Mouse (Mus musculus): ENCODE results near the gene Ankrd11.

The Ankrd11 gene

DNA sequence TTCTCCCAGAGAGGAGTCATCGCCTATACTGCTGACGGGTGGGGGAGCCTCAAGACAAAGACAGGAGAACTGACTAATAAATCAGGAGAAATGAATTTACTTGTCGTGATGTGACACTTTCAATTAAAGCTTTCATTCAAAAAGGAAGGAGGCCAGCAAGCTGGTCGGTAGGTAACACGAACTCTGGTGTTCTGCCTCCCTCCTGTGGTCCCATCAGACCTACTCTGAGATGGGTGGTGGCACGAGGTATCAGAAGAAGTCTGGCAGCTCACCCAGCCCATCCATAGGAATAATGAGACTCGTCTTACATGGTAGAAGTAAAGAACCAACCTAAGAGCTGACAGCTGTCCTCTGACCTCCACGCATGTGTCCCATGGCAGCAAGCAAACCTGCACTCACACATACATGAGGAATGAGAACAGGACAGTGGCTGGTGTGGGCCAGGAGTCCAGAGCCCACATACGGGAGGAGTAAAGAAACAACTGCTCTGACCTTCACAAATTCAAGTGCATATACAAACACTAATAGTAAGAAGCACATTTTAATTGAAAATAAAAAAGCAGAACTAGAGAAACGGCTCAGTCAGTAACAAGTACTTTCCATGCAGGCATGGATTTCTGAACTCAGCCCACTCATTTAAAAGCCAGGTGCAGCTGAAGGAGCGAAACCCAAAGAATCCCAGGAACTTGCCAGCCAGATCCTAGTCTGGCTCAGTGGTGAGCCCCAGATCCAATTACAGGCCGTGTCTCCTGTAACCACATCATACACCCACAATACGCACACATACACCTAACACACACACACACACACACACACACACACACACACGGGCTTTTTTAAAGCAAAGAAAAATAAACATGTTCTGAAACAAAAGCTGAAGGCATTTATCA, 37.8 kb downstream of the Ankrd11 start:
- no peak for DNase-seq

DNA sequence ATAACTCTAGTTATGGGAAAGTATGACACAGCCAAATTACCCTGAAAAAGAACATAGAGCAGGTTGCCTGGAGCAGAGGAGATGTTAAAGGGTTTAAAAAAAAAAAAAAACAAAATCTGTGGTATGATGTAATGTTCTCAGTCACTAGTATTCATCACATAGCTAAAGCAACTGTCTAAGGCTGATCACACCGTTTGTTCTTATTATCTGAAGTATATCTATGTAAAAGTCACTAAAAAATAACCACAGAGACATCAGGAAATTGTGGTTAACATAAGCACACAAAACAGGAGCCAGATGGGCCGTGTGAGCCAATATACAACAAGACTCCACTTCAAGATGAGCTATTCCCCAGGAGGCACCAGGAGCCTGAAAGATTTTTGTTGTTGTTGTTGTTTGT, 41.8 kb downstream of the Ankrd11 start:
- DNase-seq, result no peak

DNA sequence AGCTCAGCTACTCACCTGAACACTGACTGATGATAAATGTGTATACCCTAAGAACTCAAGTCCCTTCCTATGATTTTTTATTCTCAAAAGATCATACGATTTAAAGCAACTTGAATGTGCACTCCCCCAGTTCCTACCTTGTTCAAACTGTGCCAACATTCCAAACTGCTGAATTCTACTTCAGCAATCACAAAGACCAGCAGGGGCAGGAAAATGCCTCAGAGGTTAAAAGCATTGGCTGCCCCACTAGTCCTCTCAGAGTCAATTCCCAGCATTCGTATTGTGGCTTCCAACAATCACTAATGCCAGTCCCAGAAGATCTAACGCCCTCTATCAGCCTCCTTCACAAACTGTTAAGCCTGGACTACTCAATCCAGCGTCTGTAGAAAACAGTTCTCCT, 44.1 kb downstream of the Ankrd11 start:
- DNase-seq, result no peak

DNA sequence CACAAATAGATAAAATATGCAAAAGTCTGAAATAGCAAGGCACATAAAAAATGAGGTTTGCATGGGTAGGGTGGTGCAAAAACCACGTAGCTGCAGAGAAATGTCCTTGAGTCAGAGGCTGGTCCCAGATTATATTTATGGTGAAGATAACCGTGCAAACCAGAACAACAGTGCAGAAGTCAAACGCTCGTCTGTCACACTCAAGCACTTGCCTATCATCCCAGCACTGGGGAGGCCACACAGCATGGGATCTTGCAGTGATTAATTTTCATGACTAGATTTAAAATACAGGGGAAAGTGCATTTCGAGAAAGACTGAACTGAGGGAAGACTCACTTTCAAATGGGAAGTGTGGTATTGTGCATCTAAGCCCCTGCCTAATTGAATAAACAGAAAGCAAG, 48.3 kb downstream of the Ankrd11 start:
- DNase-seq, result no peak

DNA sequence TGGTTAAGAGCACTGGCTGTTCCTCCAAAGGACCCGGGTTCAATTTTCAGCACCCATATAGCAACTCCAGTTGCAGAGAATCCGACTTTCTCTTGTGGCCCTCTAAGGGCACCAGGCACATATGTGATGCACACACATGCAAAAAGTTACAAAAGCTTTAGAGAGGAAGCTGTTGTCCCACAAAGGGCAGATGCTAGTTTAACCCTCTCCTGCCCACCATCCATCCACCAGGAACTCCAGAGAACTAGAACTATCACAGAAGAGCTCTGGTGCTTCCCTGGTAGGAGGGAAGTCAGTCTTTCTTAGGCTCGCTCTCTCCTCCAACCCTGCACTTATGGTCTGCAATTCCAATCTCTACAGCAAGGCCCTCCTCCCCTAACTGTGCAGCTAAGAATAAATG, 49.0 kb downstream of the Ankrd11 start:
- no peak for DNase-seq

DNA sequence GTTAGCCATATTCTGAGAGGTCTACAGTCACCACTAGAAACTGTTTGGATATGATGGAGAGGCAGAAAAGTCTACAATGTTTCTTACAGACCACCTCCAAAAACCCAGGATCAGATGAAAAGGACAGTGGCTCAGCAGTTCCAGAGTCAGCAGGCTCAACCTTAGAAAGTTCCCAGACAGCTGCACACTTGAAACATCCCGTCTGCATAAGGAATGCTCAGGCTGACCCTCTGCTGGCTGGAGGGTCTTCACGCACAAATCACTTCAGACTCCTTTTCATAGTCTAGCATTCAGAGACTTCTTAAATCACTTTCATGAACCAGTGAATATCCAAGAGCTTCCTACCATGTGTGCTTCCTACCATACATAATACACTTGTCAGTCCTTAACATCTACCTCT, 49.8 kb downstream of the Ankrd11 start:
- no peak for DNase-seq

DNA sequence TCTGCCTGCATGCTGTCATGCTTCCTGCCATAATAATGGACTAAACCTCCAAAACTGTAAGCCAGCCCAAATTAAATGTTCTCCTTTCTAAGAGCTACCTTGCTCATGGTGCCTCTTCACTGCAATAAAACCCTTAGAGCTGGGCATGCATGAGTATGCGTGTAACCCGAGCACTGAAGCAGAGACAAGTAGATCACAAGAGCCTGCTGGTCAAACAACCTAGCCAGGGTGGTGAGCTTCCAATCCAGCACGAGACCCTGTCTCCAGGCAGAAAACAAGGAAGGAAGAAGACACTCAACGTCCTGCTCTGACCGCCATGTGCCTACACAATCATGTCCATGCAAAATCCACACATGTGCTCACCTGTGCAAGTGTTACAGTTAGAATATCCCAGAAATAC, 50.7 kb downstream of the Ankrd11 start:
- DNase-seq, result no peak

DNA sequence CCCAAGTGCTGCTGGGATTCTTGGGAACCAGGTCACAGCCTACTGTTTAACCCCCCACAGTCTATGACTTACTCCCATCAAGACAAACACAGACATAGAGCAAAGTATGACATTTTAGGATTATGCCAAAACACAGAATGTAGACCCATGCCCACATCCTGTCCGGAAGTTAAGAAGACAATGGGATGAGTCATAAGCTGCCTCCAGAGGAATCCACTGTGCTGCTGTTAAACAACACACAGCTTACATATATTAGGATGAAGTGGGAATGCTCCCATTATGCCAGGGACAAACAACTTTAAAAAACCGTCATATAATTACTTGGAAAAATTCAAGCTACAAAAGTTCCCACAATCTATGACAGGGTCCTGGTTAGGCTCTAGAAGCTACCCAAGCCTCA, 52.1 kb downstream of the Ankrd11 start:
- DNase-seq, result no peak

DNA sequence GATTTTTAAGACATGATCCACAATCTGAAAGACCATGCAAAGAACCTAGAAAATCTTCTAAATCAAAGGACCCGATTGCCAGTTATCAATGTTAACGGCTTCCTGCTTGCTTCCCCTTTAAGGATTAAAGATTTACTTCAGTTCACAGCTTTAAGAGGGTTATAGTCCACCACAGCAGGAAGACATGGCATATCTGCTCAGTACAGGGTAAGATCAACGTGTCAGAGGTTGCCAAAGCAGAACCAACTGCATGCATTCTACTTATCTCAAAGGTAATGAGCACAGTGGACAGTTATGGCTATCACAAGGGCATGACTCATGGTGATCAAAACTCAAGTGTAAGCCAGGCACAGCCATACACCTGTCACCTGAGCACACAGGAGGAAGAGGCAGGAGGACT, 53.1 kb downstream of the Ankrd11 start:
- peak; percentile 36 to 47 for DNase-seq

DNA sequence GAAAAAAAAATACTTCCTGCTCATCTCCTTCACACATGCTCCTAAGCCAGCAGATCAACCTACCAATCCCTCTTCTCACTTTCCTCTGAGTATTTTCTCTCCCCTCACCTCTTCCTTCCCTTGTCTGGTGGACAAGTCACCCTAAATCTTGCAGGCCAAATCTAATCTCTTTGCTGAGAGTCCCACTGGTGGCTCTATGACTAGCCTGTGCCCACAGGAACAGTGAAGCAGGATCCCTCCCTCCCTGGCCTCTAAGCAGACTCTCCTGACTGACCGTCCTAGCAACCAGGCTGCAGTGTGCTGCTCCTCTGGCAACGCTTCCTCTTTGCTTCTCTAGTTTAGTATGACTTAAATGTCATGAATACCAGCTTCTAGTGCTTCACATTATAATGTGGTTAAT, 54.8 kb downstream of the Ankrd11 start:
- peak in 1 of 2 experiments; percentile 31 for DNase-seq

DNA sequence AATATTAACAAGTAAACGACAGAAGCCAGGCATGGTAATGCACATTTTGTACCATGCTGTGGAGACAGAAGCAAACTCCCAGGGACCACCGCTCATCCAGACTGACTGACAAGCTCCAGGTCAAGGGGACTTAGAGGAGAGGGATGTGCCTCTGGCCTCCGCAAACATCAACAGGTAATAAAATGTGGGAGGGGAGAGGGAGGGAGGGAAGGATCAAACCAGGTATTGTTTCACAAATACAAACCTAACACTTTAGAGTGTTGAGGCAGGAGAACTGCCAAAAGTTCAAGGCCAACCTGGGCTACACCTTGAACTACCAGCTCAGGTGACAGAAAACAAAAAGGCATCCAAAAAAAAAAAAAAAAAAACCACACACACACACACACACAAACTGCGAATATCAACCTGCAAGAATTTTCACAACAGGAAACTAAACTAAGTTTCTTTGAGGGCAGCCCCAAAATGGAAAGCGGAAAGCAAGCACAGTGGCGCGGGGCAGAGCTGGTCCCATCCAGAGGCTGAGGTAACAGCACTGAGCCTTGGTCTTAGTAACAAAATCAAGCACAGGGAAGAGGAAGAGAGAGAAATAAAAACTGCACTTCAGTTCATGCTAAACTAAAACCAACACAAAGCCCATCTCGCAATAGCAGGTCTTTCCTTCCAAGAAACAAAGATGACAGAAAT, 55.4 kb downstream of the Ankrd11 start:
- DNase-seq, result peak; percentile 39 to 47

DNA sequence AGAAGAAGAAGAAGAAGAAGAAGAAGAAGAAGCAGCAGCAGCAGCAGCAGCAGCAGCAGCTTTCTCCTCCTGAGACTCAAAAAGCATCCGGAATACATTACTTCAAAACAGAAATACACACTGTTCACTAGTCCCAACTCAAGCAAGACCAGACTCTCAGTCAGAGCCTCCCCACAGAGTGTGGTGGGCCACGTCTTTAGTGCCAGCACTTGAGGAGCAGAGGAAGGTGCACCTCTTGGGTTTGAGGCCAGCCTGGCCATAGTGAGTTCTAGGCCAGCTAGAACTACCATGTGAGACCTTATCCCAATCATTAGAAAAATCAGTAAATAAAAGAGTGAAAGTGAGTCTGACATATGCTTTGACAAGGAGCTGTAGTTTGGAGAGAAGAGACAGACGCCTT, 57.9 kb downstream of the Ankrd11 start:
- DNase-seq, result no peak

DNA sequence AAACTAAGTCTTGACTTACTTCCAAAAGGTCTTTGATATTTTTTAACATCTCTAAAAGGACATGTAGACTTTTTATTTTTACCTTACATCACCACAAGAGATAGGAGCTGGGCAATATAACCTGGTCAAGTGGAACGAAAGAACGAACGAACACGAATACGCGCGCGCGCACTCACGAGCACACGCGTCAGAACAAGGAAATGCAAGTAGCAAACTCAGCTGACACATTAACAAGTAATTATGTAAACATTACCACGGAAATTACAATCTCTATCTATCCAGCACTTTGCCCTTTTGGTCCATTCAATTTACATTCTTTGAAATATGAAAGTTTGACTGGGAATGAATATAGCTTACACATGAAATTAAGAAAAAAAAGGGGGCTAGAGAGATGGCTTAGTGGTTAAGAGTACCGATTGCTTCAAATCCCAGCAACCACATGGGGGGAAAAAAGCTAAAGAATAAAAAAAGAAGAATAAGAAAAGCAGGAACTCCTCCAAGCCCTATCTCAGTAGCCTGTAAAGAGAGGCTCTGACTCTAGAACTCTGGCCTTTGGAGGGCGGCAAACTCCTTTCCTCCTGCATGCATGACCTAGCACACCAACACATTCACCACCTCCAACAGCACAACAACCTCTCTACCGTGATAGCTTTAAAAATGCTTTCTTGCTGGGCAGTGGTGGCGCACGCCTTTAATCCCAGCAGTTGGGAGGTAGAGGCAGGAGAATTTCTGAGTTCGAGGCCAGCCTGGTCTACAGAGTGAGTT, 58.7 kb downstream of the Ankrd11 start:
- peak in 1 of 2 experiments; percentile 38 for DNase-seq

DNA sequence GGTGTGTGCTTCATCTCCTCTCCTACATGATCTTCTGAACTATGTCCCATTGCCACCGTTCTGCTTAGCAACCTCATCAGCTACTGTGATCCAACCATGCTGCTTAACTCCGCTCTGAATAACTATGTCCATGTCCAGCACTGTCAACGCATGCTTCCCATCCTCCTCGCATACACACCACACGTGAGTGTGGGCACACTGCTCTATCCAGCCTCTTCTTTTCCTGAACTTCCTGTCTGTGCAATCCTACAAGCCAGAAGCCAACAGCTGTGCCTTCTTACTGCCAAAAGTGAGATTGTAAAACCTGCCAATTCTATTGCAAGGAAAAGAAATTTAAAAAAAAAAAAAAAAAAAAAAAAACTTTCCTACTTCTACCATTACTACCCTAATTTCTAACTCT, 60.4 kb downstream of the Ankrd11 start:
- DNase-seq, result no peak

DNA sequence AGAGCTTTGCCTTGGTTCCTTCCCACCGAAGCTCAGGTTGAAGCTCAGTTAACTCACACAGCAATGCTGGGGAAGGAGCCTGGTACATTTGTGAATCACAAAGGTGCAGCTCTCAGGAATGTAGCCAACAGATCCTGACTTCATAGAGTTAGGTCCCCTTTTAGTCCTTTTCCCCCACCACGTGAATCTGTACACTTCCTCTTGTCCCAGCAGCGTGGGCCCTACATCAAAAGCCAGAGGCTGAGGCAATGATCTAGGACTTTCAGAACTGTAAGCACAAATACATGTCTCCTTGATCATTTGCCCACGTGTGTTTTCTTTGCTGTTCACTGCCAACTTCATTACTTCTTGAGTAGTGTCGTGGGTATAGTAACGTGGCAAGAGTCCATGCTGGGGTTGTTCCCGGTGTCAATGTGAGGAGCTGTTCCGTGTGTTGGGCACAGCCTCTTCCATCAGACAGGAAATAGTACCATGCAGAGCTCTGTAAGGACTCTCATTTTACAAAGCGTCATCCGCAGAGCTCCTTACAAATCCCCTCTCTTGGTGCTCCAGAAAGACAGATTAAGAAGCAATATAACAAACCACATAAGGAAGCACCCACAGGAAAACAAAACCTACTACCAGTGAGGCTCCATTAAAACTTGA, 62.1 kb downstream of the Ankrd11 start:
- DNase-seq, result no peak

DNA sequence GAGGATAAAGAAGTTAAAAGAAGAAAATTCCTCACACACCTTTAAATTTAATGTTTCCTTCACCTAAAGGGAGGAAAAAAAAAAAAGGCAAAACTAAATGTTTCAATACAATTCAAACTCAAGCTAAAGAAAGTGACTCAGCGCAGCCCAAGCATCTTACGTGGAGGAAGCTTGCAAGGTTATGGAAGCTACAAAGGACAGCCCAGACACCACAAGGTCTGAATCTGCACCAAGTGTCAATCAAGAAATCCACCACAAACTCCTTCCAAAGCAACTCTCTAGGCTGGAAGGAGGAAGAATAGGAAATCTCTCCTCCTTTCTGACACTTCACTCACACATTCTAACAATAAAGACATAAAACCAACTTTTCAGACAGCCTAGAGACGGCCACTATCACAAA, 62.7 kb downstream of the Ankrd11 start:
- no peak for DNase-seq

DNA sequence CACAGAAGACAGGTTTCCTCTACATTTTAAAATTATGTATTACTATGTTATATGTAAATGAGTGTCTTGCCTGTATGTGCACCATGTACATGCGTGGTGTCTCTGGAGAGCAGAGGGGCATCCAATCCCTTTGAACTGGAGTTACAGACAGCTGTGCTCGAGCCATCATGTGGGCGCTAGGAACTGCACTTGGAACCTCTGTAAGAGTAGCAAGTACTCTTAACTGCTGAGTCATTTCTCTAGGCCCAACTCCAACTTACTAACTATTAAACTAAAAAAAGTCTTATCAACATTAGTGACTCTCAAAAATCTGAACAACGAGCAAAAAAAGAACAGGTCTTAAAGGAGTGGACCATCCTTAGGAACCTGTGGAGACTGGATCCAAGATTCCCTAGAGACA, 66.0 kb downstream of the Ankrd11 start:
- no peak for DNase-seq

DNA sequence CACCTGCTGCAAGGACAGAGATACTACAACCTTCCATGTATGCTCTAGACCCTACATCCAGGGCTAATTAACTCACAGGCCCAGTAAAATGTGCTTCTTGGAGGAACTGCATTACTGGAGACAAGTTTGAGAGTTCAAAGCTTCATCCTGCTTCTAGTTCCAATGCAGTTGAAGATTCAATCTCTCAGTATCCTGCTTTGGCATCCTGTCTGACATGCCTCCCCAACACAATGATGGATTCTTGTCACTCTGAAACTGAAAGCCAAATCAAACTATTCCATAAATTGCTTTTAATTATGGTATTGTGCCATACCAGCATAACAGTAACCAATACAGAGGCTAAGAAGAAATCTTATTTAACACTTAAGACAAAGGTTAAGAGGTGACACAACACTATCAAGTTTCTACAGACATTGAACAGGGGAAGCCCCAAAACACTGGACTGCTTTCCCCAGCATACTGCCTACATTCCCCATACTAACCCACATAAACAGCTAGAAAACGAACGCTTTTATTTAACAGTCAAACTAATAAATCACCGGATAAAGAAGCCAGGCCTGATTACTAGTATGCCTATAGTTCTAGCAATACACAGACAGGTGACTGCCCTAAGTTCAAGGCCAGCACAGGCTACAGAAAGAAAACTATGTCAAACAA, 72.0 kb downstream of the Ankrd11 start:
- no peak for DNase-seq

DNA sequence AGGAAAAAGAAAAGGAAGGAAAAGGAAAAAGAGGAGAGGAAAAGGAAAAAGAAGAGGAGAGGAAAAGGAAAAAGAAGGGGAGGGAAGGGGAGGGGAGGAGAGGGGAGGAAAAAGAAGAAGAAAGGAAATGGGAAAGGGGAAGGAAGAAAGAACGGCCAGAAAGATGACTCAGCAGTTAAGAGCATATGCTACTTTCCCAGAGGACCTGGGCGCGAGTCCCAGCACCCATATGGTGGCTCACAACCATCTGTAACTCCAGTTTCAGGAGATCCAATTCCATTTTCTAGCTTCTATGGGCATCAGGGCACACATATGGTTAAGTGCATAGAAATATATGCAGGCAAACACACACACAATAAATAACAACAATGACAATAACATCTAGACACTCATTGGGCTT, 73.9 kb downstream of the Ankrd11 start:
- no peak for DNase-seq

DNA sequence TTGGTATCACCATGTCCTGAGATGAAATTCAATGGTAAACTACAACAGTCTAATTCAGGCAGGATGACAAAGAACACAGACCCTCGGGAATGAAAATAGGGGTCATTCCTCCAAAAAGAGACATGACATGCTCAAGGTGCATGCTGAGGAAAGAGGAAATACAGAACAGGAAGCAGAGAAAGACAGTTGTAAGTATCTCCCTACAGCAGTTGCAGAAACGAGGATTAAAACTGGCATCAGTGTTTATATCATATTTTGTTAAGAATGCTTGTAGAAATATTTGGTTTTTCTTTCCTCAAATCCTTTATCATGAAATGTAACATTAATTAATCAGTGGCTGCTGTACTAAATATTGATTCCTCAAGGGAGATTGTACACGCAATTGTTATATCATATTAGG, 75.4 kb downstream of the Ankrd11 start:
- DNase-seq, result no peak

DNA sequence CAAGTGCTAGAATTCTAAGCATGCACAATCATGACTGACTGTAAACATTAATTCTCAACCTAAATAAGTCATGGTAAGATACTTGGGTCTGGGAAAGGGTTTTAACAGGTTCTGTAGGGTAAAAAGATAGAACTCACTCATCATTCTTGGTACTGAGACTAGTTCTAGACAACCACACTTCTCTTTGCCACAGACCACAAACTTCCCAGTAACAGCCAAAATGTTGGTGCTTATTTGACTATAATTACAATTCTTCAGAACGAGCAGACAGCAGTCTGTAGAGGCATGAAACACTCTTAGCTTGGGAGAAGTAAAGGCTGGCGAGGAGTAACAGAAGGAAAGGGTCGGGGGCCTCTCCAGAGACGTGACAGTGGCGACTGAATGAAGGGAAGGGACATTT, 80.0 kb downstream of the Ankrd11 start:
- no peak for DNase-seq

DNA sequence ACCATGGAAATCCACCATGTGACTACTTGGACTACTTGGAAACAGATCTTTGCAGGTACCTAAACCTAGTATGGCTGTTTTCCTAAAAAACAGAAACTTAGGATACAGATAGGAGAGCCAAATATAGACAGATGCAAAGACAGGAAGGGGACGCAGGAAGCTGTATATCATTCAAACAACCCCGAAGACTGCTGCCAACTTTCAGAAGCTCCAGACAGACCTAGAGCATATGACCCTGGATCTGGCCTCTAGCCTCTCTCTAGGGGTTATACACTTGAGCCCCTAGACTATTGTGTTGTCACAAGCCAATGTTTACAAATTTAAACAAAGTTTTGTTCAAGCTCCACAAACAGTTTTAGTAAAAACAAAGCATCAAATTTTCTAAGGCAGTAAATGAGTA, 80.6 kb downstream of the Ankrd11 start:
- no peak for DNase-seq

DNA sequence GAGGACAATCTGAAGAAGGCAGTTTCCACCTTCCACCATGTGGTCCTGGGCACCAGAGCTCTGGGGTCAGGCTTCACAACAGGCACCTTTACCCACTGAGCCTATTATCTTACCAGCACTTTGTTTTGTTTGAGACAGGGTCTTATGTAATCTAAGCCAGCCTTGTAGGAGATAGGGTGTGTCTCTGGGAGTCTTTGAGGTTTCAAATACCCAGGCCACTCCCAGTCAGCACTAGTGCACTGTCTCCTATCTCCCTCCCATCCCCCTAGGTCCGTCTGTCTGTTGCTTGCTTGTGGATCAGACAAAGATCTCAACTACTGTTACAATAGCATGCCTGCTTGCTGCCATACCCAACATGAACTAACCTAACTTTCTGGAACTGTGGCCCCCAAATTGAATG, 81.1 kb downstream of the Ankrd11 start:
- no peak for DNase-seq
